Mouse (Mus musculus): Measurements from ENCODE around the gene Serpina5. TPM values are rescaled to one million over a fixed set of nuclear protein-coding genes. Genes with fewer than 3 reads are reported as not detected.

The Serpina5 gene
- total RNA-seq, 1 experiment from 2014 or later: not detected

GRCm38 (mm10) chr12:104123996-104124395, 23.1 kb downstream of the Serpina5 start:
- no peak for ATAC-seq (replicated peaks; ENCODE audit: low read depth, poor library complexity, severe bottlenecking)

GRCm38 (mm10) chr12:104125021-104125560, 24.2 kb downstream of the Serpina5 start:
- ATAC-seq (replicated peaks; ENCODE audit: low read depth, poor library complexity, severe bottlenecking): no peak

GRCm38 (mm10) chr12:104127696-104128095, 26.8 kb downstream of the Serpina5 start, which contains the start of gene Serpina3b:
Serpina3b (plus strand) TSS chr12:104127996.
- ATAC-seq (replicated peaks; ENCODE audit: low read depth, poor library complexity, severe bottlenecking): no peak; the same call in 1 of the 2 replicates

GRCm38 (mm10) chr12:104131041-104131440, 30.1 kb downstream of the Serpina5 start:
- ATAC-seq (replicated peaks; ENCODE audit: low read depth, poor library complexity, severe bottlenecking): peak; percentile 77

GRCm38 (mm10) chr12:104138216-104138615, 37.3 kb downstream of the Serpina5 start:
- no peak for ATAC-seq (replicated peaks; ENCODE audit: low read depth, poor library complexity, severe bottlenecking)

- no peak for ATAC-seq (replicated peaks; ENCODE audit: low read depth, poor library complexity, severe bottlenecking)
These were observed 39.7 kb downstream of the Serpina5 start for GRCm38 (mm10) chr12:104140543-104141103.

GRCm38 (mm10) chr12:104141506-104141905, 40.6 kb downstream of the Serpina5 start:
- ATAC-seq (replicated peaks; ENCODE audit: low read depth, poor library complexity, severe bottlenecking): no peak

GRCm38 (mm10) chr12:104142427-104142826, 41.5 kb downstream of the Serpina5 start:
- peak; percentile 99 for ATAC-seq (replicated peaks; ENCODE audit: low read depth, poor library complexity, severe bottlenecking)

- no peak for ATAC-seq (replicated peaks; ENCODE audit: low read depth, poor library complexity, severe bottlenecking)
These were observed 42.4 kb downstream of the Serpina5 start for GRCm38 (mm10) chr12:104143286-104143685.

- no peak for ATAC-seq (replicated peaks; ENCODE audit: low read depth, poor library complexity, severe bottlenecking)
These were observed 44.7 kb downstream of the Serpina5 start for GRCm38 (mm10) chr12:104145571-104145970.

GRCm38 (mm10) chr12:104151989-104152388, 51.1 kb downstream of the Serpina5 start:
- no peak for ATAC-seq (replicated peaks; ENCODE audit: low read depth, poor library complexity, severe bottlenecking)

GRCm38 (mm10) chr12:104153041-104153645, 52.2 kb downstream of the Serpina5 start:
- no peak for ATAC-seq (replicated peaks; ENCODE audit: low read depth, poor library complexity, severe bottlenecking)

- ATAC-seq (replicated peaks; ENCODE audit: low read depth, poor library complexity, severe bottlenecking): no peak
These were observed 52.7 kb downstream of the Serpina5 start, which contains the start of gene Serpina3c for GRCm38 (mm10) chr12:104153656-104154055. Serpina3c (minus strand) TSS chr12:104153870.

Other genes starting within 250 kb of the Serpina5 start
- gene Serpina1a, start 237.6 kb upstream of the Serpina5 start, total RNA-seq (2017): not detected in 2 replicates
- not detected in 2 replicates for gene Serpina1c, start 196.2 kb upstream of the Serpina5 start, total RNA-seq (2017)
- not detected in 2 replicates for gene Serpina1e, start 142.1 kb upstream of the Serpina5 start, total RNA-seq (2017)
- gene Serpina11, start 111.2 kb upstream of the Serpina5 start, total RNA-seq (2017): not detected in 2 replicates
- not detected in 2 replicates for gene Serpina9, start 87.4 kb upstream of the Serpina5 start, total RNA-seq (2017)
- gene Serpina12, start 56.7 kb upstream of the Serpina5 start, total RNA-seq (2017): 0.05 TPM in 1 of 2 replicates, not detected in the other
- gene Serpina3a, start 11.6 kb downstream of the Serpina5 start, total RNA-seq (2017): not detected in 2 replicates
- 0.10 and 0.27 TPM in 2 replicates for gene Serpina3b, start 26.9 kb downstream of the Serpina5 start, total RNA-seq (2017)
- gene Serpina3c, start 52.8 kb downstream of the Serpina5 start, total RNA-seq (2017): not detected in 2 replicates
- gene Serpina3f, start 113.4 kb downstream of the Serpina5 start, total RNA-seq (2017): 0.63 and 0.73 TPM in 2 replicates
- 59.1 and 74.1 TPM in 2 replicates for gene Serpina3g, start 135.1 kb downstream of the Serpina5 start, total RNA-seq (2017)
- not detected in 2 replicates for gene Serpina3i, start 162.0 kb downstream of the Serpina5 start, total RNA-seq (2017)
- not detected in 2 replicates for gene Serpina3j, start 213.4 kb downstream of the Serpina5 start, total RNA-seq (2017)
- not detected in 2 replicates for gene Serpina3k, start 237.4 kb downstream of the Serpina5 start, total RNA-seq (2017)
- gene Serpina3m, start 237.4 kb downstream of the Serpina5 start, total RNA-seq (2017): not detected in 2 replicates